Mouse (Mus musculus): ENCODE measurements around the gene Tmem108. TPM values are rescaled to one million over a fixed set of nuclear protein-coding genes. Genes with fewer than 3 reads are reported as not detected.

Gene Tmem108
- polyA plus RNA-seq, 1 experiment, result 22.4 TPM

DNA sequence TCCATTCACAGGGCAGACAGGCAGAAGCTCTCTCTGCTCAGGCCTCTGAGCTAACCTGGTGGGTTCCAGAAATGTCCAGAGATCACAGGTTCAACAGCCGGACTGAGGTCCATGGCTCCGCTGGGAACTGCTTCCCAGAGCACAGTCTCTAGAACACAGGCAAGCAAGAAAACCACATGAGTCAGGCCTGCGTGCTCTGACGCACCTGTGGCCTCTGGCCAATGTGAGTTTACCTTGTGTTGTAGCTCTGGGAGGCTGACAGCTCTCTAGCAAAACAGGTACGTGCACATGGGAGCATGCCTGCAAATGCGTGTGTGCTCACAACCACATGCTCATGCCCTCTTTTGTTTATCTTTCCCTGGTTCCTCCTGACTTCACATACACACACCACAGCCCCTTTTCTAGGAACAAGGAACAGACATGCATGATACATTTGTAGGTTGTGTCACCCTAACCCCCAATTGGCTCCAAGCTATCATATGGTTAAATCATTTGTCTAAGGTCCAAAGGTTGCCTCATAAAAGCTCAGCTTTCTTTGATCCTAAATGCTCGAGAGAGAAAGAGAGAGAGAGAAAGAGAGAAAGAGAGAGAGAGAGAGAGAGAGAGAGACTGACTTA, 254.6 kb downstream of the Tmem108 start:
- DNase-seq (ENCODE audit: extremely low spot score in 1 of 2, low spot score in 1 of 2), result no peak

DNA sequence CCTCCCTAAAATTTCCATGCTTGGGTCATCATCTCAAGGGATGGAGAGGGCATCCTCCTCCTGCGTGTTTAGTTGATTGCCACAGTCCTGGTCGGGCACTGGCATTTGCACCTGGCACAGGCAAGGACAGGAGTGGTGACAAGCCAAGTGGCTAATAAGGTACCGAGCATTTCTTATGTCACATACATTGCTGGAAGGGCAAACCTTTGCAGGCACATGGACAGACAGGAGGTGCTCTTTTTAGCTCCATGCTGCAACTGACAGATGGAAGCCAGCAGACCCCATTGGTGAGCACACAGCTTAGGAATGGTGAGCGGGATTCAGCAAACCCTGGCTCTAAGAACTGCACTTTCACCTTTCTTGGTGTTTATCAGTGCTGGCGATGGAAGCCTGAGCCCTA, 256.6 kb downstream of the Tmem108 start:
- no peak for DNase-seq (ENCODE audit: extremely low spot score in 1 of 2, low spot score in 1 of 2)

DNA sequence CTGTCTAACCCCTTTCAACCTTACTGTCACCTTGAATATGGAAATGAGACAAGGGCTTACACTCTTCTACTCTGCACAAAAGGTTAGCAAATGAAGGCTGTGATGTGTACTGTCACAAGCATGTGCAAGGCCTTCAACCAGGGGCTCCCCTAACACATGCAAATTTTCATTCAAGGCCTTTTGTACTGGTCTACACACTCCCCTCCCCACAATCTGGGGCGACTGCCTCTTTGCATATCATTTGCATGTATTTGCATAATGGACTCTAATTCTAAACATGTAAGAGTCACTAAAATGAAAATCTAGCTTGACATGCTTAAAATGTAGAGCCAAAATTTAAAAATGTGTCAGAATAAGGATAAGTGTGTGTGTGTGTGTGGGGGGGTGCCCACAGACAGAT, 257.0 kb downstream of the Tmem108 start:
- peak in 1 of 2 experiments; percentile 53 for DNase-seq (ENCODE audit: extremely low spot score in 1 of 2, low spot score in 1 of 2)

DNA sequence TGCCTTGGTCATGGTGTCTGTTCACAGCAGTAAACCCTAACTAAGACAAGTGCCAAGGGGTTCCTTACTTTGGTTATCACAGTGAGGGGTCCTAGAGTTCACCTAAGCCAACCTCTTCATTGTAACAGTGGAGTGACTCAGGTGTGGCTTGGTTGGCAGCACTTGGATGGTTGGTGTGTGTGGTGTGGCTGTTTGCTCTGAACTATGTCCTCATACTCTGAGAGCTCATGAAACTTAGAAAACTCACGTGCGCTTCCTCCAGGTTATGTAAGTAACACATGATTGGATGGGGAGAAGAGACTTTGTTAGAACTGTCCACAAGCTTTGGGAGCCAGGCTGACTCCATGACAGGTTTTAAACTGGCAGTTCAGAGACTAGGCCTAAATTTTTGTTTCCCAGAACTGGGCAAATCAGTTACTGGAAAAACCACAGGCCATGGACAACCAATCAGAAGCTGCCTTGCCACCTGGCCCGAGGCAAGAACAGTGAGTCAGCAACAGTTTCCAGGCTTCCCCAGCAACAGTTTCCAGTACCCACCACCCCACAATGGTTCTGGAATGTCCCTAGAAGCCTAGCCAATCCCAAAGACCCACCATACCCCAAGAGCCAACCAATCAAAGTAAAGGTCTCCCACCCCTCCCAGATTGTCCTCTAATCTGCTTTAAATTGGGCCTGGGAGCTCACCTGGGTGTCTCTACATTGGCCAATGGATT, 257.9 kb downstream of the Tmem108 start:
- no peak for DNase-seq (ENCODE audit: extremely low spot score in 1 of 2, low spot score in 1 of 2)

DNA sequence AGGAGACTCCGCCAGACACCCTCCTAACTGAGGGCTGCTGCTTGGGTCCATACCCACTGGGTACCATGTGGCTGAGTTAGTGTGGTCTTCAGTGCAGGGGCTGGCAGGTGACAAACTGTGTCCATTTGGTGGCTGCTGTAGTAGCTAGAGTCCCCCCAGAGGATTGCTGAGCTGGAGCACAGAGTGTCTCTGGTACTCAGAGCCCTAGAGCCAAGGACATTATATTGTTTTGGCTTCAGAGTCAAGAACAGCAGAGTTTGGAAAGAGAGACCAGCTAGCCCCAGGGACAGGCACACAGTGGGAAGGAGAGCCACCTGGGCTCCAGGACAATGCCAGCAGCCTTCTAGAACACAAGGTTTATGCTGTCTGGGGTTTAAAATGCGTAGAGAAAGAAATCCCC, 259.0 kb downstream of the Tmem108 start:
- no peak for DNase-seq (ENCODE audit: extremely low spot score in 1 of 2, low spot score in 1 of 2)

DNA sequence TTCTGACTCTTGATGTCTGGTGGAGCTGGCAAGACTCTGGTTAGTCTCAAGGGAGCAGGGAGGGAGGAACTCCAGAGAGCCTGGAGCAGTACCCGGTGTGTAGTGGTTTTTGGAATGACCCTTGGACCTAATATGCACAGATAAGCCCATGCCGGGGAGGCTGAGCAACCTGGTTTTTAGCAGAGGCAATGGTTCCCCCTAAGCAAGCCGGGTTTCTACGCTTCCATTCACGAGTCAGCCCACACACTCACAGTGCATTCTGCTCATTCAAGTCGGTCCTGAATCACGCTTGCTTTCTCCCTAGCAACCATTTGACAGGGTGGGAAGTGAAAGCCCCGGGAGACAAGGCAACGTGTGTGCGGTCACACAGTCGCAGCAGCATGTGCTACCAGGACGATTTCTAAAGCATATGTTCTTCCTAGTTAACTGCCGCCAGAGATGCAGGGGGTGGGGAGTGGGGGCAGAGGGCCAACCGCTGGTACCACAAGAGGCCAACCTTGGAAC, 259.7 kb downstream of the Tmem108 start:
- peak; percentile 61 to 85 for DNase-seq (ENCODE audit: extremely low spot score in 1 of 2, low spot score in 1 of 2)

DNA sequence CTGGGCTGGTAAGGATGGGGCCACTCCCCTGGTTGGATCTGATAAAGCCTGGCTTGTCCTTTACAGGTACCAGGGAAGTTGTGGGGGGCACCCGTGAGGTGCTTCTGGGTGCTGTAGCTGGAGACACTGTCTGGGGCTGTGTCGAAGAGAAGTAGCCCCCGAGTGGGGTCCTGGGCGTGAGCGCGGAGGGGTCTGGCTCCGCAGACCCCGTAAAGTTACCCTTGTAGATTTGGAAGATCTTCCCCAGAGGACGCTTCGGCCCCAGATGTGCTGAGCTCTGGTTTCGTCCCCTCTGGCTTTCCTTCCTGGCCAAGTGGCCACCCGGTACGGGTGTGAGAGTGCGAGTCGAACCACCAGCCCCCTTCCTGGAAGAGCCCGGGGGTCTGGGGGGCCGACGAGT, 262.3 kb downstream of the Tmem108 start:
- DNase-seq (ENCODE audit: extremely low spot score in 1 of 2, low spot score in 1 of 2), result no peak

DNA sequence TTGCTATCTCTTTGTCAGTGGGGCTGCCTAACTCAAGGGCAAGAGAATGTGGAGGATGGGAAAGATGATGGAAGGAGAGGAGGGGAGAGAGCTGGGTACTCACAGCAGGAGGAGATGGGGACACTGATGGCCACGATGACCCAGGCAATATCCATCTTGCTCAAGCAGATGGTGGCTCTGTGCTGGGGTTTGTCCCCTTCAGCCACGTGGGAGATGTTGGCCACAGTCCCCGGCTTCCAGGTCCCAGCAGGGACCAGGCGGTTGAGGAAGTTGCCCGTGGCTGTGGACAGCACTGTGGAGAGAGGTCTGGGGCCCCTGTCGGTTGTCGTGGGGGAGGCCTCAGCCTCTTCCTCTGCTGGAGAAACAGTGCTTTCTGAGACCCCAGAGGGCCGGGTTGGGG, 262.9 kb downstream of the Tmem108 start:
- no peak for DNase-seq (ENCODE audit: extremely low spot score in 1 of 2, low spot score in 1 of 2)

DNA sequence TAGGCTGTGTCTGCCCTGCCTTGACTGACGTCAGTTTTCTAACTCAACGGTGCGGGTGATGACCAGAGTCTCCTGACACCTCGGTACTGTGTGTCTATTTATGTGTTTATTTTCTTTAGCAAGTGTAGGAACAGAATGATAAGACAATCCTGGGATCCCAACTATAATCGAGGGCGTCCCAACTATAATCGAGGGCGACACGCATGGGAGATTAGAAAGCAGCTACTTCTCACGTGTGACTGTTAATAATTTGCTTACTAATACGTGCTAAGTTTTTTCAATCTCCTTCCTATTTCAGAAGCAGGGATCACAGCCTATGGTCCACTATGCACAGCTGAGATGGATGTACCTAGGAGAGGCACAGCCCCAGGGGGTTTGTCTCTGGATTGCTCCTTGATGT, 266.2 kb downstream of the Tmem108 start:
- no peak for DNase-seq (ENCODE audit: extremely low spot score in 1 of 2, low spot score in 1 of 2)

DNA sequence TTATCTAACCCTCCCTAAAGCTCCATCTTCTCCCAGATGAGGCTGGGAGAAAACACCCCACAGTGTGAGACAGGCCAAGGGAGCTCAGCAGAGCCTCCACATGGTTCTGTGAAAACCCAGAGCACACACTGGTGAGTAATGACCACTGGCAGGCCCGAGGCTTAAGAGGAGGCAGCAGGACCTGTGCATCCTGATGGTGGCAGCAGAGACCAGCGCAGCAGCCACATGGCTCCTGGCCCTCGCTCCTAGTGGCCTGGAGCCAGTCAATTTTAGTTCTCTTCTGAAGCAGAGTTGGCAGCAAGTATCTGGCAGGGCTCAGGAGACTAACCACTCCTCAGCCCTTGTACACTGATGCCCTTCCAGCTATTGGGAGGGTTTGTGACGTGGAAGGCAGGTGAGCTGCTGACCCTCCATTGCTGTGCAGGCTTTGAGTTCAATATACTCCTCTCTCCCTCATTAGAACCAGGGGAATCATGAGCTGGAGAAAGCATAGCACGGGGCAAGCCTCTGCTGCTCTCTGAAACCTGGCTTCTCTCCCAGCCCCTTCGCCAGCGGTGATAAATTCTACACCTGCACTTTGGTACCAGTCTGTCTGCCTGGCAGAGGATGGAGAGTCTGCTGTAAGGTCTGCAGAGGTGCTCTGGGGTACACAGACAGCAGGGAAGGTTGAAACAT, 267.2 kb downstream of the Tmem108 start:
- peak; percentile 54 to 87 for DNase-seq (ENCODE audit: extremely low spot score in 1 of 2, low spot score in 1 of 2)

DNA sequence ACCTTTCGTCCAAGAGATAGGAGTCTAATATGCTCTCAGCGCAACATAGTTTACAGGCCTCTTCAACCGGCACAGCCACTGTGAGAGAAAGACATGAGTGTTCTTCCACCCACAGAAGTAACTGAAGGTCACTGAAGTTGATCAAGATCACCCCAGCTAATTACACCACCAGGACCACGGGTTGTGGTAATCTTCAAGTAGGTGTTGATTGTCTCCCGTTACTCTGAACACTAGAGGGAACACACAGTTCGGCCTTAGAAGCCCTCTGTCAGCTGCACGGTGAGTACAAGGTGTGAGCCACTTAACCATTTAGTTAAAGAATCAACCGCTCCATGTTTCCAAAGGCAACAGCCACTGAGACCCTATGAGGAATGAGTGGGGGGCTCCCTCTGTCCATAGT, 269.7 kb downstream of the Tmem108 start:
- no peak for DNase-seq (ENCODE audit: extremely low spot score in 1 of 2, low spot score in 1 of 2)

DNA sequence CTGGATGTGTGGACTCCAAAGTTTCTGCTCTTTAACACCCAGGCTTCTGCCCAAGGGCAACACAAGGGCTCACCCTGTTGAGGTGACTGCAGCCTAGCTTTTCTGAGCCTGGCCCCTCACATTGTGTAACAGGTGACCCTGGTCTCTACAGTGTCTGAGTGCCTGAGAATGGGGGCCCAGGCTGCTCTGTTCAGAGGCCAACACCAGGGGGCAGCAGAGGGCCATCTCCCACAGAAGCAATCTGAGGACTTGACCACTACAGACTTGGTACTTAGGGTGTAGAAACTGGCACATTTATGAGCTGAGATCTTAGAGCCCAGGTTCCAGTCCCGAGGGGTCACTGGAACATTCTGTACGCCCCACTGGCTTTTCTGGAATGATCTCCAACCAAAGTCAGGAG, 271.2 kb downstream of the Tmem108 start:
- DNase-seq (ENCODE audit: extremely low spot score in 1 of 2, low spot score in 1 of 2), result peak in 1 of 2 experiments; percentile 90

DNA sequence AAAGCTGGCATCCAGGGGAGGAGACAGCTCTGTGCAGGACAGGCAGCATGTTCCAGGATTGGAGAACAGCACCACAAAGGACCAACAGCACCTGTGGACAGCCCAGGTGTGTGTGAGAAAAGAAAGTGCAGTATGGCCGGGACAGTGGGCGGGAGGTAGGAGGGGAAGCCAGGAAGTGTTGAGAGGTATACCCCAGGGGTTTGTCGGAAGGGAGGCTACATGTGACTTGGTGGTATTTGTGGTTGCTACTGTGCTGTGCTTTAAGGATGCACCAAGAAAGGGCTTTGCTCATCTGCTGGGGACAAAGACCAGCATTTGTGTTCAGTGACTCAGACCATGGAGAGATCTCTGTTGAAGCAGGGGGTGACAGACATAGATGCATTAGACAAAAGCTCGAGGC, 271.8 kb downstream of the Tmem108 start:
- DNase-seq (ENCODE audit: extremely low spot score in 1 of 2, low spot score in 1 of 2), result no peak

DNA sequence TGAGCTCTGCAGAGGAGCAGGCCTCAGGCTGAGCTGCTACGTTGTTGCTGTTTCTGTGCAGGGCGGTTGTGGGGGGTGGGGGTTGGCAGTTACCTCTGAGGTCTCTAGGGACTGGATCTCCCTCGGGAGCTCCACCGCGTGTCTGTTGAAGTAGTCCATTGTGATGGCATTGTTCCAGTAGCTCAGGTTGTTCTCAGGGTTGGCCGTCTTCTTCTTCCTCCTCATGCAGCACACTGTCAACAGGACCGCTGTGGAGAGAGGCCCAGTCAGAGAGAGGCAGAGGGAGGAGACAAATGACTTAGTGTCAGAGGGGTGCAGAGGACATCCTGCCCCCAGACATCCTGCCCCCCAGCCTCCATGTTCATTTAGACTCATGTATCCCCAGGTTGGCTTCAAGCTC, 272.5 kb downstream of the Tmem108 start:
- DNase-seq (ENCODE audit: extremely low spot score in 1 of 2, low spot score in 1 of 2), result no peak

DNA sequence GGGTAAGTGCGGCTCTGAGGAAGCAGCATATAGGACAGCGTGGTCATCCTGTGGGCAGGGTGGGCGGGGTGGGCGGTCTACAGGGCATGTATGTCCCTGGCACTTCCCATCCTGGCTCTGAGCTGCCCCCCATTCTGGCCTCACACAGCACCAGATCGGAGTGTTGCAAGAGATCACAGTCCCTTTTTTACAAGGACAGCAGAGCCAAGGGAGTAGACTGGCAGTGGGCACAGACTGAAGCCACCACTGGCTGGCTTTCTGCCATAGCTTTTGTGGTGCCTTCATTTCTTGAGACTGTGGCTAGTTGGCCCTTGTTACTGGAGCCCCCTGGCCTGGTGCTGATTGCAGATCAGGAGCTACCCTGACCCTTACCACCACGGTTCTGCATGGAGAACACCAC, 275.4 kb downstream of the Tmem108 start:
- DNase-seq (ENCODE audit: extremely low spot score in 1 of 2, low spot score in 1 of 2), result no peak

DNA sequence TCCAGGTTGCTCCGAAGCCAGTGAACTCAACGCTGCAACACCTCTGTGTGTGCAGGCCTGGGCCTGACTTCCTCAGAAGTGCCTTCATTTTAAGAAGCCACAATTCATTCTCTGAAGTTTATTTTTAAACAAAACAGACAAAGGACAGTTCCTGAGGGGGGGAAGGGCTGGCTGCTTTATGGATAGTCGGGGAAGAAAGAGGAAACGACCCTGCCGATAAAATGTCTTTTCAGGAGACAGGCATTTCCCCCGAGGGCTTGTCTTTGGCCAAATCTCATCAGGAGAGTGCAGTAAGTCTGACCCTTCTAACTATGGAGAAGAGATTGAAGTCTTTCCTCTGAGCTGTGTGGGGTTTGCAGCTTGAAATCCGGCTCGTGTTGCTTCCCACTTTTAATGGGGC, 276.0 kb downstream of the Tmem108 start:
- no peak for DNase-seq (ENCODE audit: extremely low spot score in 1 of 2, low spot score in 1 of 2)

DNA sequence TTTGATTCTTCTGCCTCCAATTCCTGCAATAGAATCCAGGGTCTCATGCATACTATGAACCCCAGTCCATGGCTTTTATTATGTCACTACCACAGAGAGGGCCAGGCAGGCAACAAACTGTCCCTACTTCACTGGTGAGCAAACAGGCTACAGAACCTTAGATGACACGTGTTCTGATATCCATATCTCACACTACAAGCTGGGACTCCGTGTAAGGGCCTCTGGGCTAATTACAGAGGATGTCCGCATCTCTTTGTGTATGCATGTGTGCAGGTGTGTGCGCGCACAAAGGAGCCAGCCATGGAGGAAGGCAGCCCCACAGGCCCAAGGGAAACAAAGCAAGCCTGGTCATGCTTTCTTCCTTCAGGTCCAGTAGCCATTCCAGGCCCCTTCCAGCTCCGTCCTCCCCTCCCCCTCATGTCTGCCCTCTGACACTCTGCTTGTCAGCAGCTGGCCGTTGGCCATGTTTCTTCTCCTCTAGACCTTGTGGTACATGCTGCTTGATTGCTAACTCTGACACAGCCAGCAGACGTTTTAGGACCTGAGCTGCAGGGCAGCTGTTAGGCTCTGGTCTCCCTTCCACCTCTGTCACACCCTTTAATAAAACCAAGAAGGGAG, 280.9 kb downstream of the Tmem108 start:
- no peak for DNase-seq (ENCODE audit: extremely low spot score in 1 of 2, low spot score in 1 of 2)

DNA sequence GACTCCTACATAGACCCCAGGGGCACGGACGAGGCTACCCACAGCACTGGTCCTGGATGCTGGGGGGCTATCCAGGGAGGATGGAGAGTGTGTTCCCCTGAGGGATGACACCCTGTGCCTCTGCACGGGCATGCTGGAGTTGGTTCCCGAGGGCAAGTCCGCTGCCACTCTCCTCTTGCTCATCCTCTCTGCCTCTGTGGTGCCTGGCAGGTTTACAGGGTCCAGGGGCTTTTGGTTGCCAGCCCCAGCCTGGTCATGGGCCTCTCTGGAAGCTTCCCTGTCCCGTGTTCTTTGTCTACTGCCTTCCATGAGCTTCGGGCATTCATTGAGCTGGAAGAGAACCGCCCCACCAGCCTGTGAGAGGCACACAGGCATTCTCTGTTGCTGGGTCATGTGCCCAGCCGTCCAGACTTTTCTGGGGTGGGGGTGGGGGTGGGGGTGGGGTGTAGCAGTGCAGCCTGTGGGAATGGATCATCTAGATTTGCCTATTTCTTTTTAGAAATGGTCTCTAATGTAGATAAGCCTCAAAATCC, 281.5 kb downstream of the Tmem108 start, which contains the start of gene Bfsp2:
Gene Bfsp2 (minus strand): TSS at position 377 of the 533 bp plus-strand sequence.
- no peak for DNase-seq (ENCODE audit: extremely low spot score in 1 of 2, low spot score in 1 of 2)

DNA sequence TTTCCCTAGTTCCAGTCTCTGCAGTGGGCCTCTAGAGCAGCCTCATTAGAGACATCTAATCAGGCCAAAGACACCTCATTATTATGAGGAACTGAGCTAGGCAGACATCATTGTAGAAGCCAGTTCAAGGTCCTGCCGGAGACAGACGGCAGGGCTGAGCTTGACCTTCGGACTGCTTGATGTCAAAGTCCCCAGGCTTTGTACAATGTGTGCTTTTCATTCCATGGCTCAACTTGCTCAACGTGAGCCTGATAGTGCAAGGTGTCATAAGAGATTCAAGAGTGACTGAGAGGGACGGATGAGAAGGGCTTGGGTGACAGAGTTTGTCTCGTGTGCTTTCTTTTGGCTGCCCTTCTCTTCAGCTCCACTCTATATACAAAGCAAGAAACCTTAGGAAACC, 286.2 kb downstream of the Tmem108 start:
- no peak for DNase-seq (ENCODE audit: extremely low spot score in 1 of 2, low spot score in 1 of 2)

DNA sequence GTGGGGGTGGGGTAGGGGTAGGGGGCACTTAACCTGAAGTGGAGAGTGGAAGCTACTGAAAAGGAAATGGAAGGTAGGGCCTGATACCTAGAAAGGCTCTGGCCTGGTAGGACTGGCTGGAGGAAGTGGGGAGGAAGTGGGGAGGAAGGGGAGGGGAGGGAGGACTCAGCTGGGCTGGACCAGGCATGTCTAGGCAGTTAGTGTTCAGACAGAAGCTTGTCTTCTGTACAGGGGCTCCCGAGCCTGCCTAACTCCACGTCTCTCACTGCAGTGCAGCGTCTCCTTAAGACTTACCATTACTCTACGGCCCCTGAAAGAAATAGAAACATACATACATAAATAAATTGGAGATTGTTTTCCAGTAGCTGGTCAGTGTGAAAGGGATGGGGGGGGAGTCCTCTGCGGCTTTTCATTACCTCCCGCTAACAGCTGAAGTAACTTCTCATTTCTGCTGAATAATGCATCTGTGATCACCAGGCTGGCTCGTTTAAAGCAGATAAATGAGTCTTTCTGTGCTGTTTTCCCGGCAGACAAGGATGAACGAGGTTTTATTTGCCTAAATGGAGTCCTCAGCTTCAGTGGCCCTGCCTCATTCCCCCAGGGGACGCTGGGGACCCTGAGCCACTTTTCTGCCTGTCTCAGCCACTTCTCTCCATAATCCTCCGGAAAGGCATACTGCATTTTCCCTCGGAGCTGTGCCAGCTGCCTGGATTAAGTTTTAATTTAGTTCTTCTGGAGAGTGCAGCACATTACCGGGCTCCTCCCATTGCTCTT, 287.5 kb downstream of the Tmem108 start:
- DNase-seq (ENCODE audit: extremely low spot score in 1 of 2, low spot score in 1 of 2), result peak in 1 of 2 experiments; percentile 19
